Mouse (Mus musculus): ENCODE data around the gene Hdhd3. TPM values are rescaled to one million over a fixed set of nuclear protein-coding genes. Genes with fewer than 3 reads are reported as not detected.

Hdhd3 gene
- polyA plus RNA-seq, 1 experiment = 0.46 TPM

DNA sequence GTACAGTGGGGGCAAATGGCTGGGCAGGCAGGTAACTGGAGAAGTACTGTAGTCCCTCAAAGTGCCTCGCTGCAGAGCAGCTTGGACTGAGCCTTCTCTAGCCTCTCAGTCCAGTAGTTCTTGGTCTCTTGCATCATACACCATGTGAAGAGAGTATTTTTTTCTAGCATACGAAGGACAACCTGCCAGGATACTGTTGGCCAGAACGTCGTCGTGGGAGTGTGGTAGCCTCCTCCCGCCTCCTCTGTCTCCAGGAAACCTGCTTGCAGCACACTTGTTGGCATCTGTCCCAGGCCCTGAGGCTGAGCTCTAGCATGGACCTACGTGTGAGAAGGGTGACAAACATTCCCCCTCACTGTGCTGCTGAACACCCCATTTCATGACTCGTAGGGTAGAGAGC lies 6.5 kb downstream of the Hdhd3 start:
- no peak overlapping the region for H3K4me3 ChIP-seq (ENCODE audit: insufficient read depth, low read length)
- no peak for TF ChIP-seq CTCF (IDR thresholded peaks at IDR 0.05; ENCODE audit: low read depth, low read length)
- TF ChIP-seq POLR2A (IDR thresholded peaks at IDR 0.05; ENCODE audit: borderline replicate concordance, low read depth, low read length) = no peak
- no peak overlapping the region for H3K27ac ChIP-seq (ENCODE audit: insufficient read depth, low read depth, low read length)
- 0 out of 2 replicates have a peak, but pooled peaks cover 4% of the 10 kb centered on the region for H3K4me1 ChIP-seq (ENCODE audit: control insufficient read depth, insufficient read depth, low read length)

DNA sequence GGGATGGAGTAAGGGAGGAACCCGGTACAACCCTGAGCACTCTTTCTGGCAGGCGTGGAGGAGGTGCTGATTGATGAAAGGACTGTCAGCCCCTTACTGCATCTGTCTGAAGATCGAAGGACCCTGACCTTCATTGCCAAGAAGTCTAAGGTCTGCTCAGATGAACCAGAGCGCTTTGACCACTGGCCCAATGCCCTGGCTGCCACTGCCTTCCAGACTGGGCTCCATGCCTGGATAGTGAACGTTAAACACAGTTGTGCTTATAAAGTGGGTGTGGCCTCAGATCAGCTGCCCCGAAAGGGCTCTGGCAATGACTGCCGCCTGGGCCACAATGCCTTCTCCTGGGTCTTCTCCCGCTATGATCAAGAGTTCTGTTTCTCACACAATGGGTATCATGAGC lies 7.3 kb downstream of the Hdhd3 start:
- Histone ChIP-seq H3K4me3 (ENCODE audit: insufficient read depth, low read length) (no peak overlapping the region), H3K4me1 (ENCODE audit: control insufficient read depth, insufficient read depth, low read length) (0 out of 2 replicates have a peak, but pooled peaks cover 2% of the 10 kb centered on the region), H3K27ac (ENCODE audit: insufficient read depth, low read depth, low read length) (no peak overlapping the region)
- TF ChIP-seq CTCF (IDR thresholded peaks at IDR 0.05; ENCODE audit: low read depth, low read length) (no peak), POLR2A (IDR thresholded peaks at IDR 0.05; ENCODE audit: borderline replicate concordance, low read depth, low read length) (no peak)

DNA sequence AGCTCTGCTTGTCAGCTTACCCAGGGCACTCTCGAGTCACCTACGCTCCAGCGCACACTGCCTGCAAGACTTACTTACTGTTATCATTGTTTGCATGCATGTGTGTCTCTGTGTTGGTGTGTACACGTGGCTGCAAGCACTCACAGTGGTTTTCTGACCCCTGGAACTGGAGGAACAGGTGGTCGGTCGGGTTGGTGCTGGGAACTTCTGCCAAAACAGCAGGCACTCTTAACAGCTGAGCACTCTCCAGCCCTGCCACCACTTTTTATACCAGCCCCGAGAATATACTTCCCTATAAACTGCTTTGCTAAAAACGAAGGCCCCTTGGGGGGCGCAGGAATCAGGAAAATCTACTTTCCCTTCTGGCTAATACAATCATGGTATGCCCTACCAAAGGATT lies 9.0 kb downstream of the Hdhd3 start:
- no peak overlapping the region for H3K27ac ChIP-seq (ENCODE audit: insufficient read depth, low read depth, low read length)
- TF ChIP-seq CTCF (IDR thresholded peaks at IDR 0.05; ENCODE audit: low read depth, low read length) = no peak
- TF ChIP-seq POLR2A (IDR thresholded peaks at IDR 0.05; ENCODE audit: borderline replicate concordance, low read depth, low read length) = no peak
- H3K4me1 ChIP-seq (ENCODE audit: control insufficient read depth, insufficient read depth, low read length) = 0 out of 2 replicates have a peak, but pooled peaks cover 2% of the 10 kb centered on the region
- no peak overlapping the region for H3K4me3 ChIP-seq (ENCODE audit: insufficient read depth, low read length)

DNA sequence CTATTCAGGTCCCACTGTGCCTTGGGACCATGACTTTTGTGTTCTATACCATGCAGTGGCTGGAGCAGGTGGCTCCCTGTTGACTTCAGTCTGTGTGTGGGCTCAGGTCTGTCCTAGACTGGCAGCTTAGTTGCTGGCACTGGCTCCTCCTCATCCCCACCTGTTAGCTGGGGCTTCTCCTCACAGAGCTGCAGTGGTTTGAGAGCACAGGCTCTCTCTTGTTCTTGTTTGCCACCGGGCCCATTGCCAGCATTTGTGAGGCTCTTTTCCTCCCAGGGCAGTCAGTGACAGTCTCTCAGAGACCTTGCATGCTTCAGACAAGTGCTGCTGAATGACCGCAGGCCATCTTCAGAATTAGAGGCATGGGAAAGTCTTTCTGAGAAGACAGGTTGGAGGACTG lies 10.6 kb downstream of the Hdhd3 start:
- Histone ChIP-seq H3K4me1 (ENCODE audit: control insufficient read depth, insufficient read depth, low read length) (0 out of 2 replicates have a peak, but pooled peaks cover 2% of the 10 kb centered on the region), H3K27ac (ENCODE audit: insufficient read depth, low read depth, low read length) (no peak overlapping the region), H3K4me3 (ENCODE audit: insufficient read depth, low read length) (no peak overlapping the region)
- TF ChIP-seq POLR2A (IDR thresholded peaks at IDR 0.05; ENCODE audit: borderline replicate concordance, low read depth, low read length) (no peak), CTCF (IDR thresholded peaks at IDR 0.05; ENCODE audit: low read depth, low read length) (no peak)

DNA sequence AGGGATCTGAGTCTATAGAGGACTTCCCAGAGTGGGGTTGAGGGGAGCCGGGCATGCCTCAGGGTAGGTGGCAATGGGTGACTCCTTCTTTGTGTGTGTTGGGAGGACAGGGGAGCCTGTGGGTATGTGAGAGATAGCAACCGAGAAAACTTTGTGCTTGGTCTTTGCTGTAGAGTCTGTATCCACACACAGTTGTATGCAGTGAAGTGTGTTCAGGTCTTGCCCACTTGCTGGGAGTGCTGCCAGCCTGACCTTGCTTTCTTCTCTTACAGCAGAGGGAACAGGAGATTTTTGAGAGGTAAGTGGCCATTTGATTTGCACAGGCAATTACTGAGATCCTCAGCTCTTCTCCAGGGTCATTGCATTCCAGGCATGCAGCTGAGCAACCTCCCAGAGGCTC lies 15.4 kb downstream of the Hdhd3 start:
- no peak overlapping the region for H3K4me3 ChIP-seq (ENCODE audit: insufficient read depth, low read length)
- no peak overlapping the region for H3K27ac ChIP-seq (ENCODE audit: insufficient read depth, low read depth, low read length)
- TF ChIP-seq CTCF (IDR thresholded peaks at IDR 0.05; ENCODE audit: low read depth, low read length) = no peak
- no peak for TF ChIP-seq POLR2A (IDR thresholded peaks at IDR 0.05; ENCODE audit: borderline replicate concordance, low read depth, low read length)
- H3K4me1 ChIP-seq (ENCODE audit: control insufficient read depth, insufficient read depth, low read length) = peaks cover 11% of the 10 kb centered on the region

DNA sequence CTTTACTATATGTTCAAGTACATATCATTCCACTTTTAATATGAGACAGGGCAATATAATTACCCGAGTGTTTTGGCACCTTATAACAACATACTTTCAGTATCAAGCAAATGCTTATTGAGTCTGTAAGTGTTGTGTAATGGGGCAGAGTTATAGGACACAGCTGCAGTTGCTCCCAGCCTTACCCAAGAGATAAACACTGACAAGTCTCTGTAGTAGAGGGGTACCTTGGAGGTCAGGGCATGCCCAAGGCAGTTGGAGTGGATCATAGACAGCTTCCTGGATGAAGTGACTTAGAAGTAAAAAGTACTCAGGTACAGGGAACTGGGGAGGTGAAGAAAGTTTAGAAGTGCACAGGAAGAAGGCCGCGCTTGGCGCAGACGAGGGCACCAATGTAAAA lies 16.1 kb downstream of the Hdhd3 start:
- TF ChIP-seq POLR2A (IDR thresholded peaks at IDR 0.05; ENCODE audit: borderline replicate concordance, low read depth, low read length) = no peak
- TF ChIP-seq CTCF (IDR thresholded peaks at IDR 0.05; ENCODE audit: low read depth, low read length) = no peak
- peaks cover 11% of the 10 kb centered on the region for H3K4me1 ChIP-seq (ENCODE audit: control insufficient read depth, insufficient read depth, low read length)

DNA sequence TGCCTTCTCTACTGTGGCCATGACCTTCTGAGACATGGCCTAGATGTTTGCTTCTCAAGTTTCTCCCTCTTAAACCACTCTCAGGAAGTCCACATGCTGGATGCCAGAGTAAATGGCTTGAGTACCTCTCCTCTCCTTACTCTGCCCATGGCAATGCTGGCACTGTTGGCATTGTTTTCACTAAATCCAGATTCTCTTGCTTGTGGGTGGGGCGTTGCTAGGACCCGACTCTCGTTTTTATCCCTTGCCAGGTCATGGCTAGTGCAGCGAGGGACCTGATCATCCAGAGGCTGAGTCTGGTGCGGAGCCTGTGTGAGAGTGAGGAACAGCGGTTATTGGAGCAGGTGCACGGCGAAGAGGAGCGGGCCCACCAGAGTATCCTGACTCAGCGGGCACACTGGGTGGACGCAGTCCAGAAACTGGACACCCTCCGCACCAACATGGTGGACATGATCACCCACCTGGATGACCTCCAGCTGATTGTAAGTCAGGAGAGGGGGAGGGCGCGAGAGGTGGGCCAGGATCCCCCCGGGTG lies 17.0 kb downstream of the Hdhd3 start:
- Histone ChIP-seq H3K4me3 (ENCODE audit: insufficient read depth, low read length) (no peak overlapping the region), H3K4me1 (ENCODE audit: control insufficient read depth, insufficient read depth, low read length) (peaks cover 11% of the 10 kb centered on the region), H3K27ac (ENCODE audit: insufficient read depth, low read depth, low read length) (no peak overlapping the region)
- TF ChIP-seq POLR2A (IDR thresholded peaks at IDR 0.05; ENCODE audit: borderline replicate concordance, low read depth, low read length) = no peak
- no peak for TF ChIP-seq CTCF (IDR thresholded peaks at IDR 0.05; ENCODE audit: low read depth, low read length)

More for the DNA sequence above, 16.1 kb downstream of the Hdhd3 start:
- Histone ChIP-seq H3K27ac (ENCODE audit: insufficient read depth, low read depth, low read length) (no peak overlapping the region), H3K4me3 (ENCODE audit: insufficient read depth, low read length) (no peak overlapping the region)

DNA sequence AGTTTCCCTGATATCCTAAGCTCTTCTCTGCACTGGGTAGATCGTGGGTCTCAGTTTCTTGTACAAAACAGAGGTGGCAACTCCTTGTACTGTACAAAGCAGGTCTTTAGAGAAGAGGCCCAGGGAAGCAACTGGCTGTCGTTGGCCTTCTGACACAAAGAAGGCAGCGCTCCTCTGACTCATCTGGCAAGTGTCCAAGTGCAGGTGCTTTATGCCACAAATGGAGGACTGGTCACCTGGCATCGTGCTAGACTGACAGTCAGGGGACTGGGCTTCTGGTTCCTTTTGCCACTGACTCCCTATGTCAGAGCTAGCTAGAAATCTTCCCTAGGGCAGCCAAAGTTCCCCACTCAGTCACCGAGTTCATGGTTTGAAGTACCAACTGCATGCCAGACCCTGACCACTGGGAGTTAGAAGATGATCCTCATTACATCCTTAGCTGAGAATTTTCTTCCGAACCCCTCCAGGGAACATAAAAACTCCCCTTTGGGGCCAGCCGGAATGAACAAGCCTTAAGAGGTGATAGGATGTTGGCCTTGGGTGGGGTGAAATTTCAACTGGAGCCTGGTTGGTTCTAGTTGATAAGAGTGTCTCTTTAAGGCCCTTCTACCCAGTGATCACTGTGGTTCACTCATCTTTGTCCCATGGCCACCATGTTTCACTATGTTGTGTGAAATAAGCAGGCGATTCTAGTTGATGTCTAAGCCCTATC lies 17.7 kb downstream of the Hdhd3 start:
- Histone ChIP-seq H3K4me3 (ENCODE audit: insufficient read depth, low read length) (no peak overlapping the region), H3K4me1 (ENCODE audit: control insufficient read depth, insufficient read depth, low read length) (peaks cover 14% of the 10 kb centered on the region), H3K27ac (ENCODE audit: insufficient read depth, low read depth, low read length) (no peak overlapping the region)
- TF ChIP-seq CTCF (IDR thresholded peaks at IDR 0.05; ENCODE audit: low read depth, low read length) = no peak
- no peak for TF ChIP-seq POLR2A (IDR thresholded peaks at IDR 0.05; ENCODE audit: borderline replicate concordance, low read depth, low read length)

DNA sequence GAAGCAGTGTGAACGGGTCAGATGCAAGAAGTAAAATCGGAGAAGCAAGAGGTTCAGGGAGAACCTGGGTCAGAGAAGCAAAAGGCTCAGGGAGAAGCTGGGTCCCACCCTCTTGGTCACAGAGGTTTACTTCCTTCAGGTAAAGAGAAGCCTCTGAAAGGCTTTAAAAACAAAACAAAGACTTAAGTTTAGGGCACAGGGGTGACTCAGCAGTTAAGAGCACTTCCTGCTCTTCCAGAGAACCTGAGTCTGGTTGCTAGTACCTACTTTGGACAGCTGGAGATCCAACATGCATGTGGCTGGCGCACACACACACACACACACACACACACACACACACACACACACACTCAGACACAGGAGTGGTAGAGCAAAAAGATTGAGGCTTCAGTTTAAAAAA lies 18.3 kb downstream of the Hdhd3 start:
- Histone ChIP-seq H3K27ac (ENCODE audit: insufficient read depth, low read depth, low read length) (no peak overlapping the region), H3K4me3 (ENCODE audit: insufficient read depth, low read length) (no peak overlapping the region), H3K4me1 (ENCODE audit: control insufficient read depth, insufficient read depth, low read length) (peaks cover 16% of the 10 kb centered on the region)
- no peak for TF ChIP-seq POLR2A (IDR thresholded peaks at IDR 0.05; ENCODE audit: borderline replicate concordance, low read depth, low read length)
- no peak for TF ChIP-seq CTCF (IDR thresholded peaks at IDR 0.05; ENCODE audit: low read depth, low read length)
